Mouse (Mus musculus): Measurements from ENCODE around the gene Fbp2. TPM values are rescaled to one million over a fixed set of nuclear protein-coding genes. Genes with fewer than 3 reads are reported as not detected.

Gene Fbp2
- total and polyA plus RNA-seq, 2 experiments from 2014 or later, result 9.6 to 11.1 TPM

- DNase-seq (ENCODE audit: low spot score) (no peak), ATAC-seq (ENCODE audit: insufficient read depth, low read depth) (no peak)
- TF ChIP-seq EP300 (IDR thresholded peaks at IDR 0.05; ENCODE audit: low read depth) (no peak), CTCF (IDR thresholded peaks at IDR 0.05; ENCODE audit: low read depth) (no peak)
- Histone ChIP-seq H3K9ac (replicated peaks; ENCODE audit: low read depth, low read length) (no peak overlapping the region), H3K27me3 (ENCODE audit: control insufficient read depth, insufficient read depth, low read length) (peaks cover 15% of the 10 kb centered on the region), H3K4me1 (ENCODE audit: control insufficient read depth, insufficient read depth) (0 out of 2 replicates have a peak, but pooled peaks cover 2% of the 10 kb centered on the region), H3K27ac (ENCODE audit: low read depth) (no peak overlapping the region), H3K9me3 (replicated peaks; ENCODE audit: control insufficient read depth, low read length) (no peaks in the 10 kb centered on the region), H3K4me3 (ENCODE audit: low read depth, low read length) (no peak overlapping the region), H3K36me3 (replicated peaks; ENCODE audit: control insufficient read depth, insufficient read depth, low read length) (no peaks in the 10 kb centered on the region), H3K4me2 (ENCODE audit: low read depth, low read length) (no peak overlapping the region)
- 69% methylated on average over 2 of the region's 2 CpGs for WGBS
Observed at GRCm38 (mm10) chr13:62883436-62883835, 25.2 kb upstream of the Fbp2 start.

GRCm38 (mm10) chr13:62882856-62883255 lies 24.6 kb upstream of the Fbp2 start:
- H3K27me3 ChIP-seq (ENCODE audit: control insufficient read depth, insufficient read depth, low read length), result peaks cover 9% of the 10 kb centered on the region; the same call in 1 of the 2 replicates
- ATAC-seq (ENCODE audit: insufficient read depth, low read depth), result no peak

GRCm38 (mm10) chr13:62881336-62881735 lies 23.1 kb upstream of the Fbp2 start:
- DNase-seq (ENCODE audit: low spot score) (no peak), ATAC-seq (ENCODE audit: insufficient read depth, low read depth) (no peak)
- no peaks in the 10 kb centered on the region for H3K9me3 ChIP-seq (replicated peaks; ENCODE audit: control insufficient read depth, low read length)
- H3K9ac ChIP-seq (replicated peaks; ENCODE audit: low read depth, low read length), result no peak overlapping the region
- H3K27me3 ChIP-seq (ENCODE audit: control insufficient read depth, insufficient read depth, low read length), result 0 out of 2 replicates have a peak, but pooled peaks cover 2% of the 10 kb centered on the region
- H3K36me3 ChIP-seq (replicated peaks; ENCODE audit: control insufficient read depth, insufficient read depth, low read length), result no peaks in the 10 kb centered on the region
- no peak overlapping the region for H3K4me3 ChIP-seq (ENCODE audit: low read depth, low read length)
- no peak overlapping the region for H3K4me2 ChIP-seq (ENCODE audit: low read depth, low read length)
- H3K27ac ChIP-seq (ENCODE audit: low read depth), result no peak overlapping the region
- WGBS, result 63% methylated on average over 9 of the region's 9 CpGs
- H3K4me1 ChIP-seq (ENCODE audit: control insufficient read depth, insufficient read depth), result no peaks in the 10 kb centered on the region
- TF ChIP-seq EP300 (IDR thresholded peaks at IDR 0.05; ENCODE audit: low read depth) (no peak), CTCF (IDR thresholded peaks at IDR 0.05; ENCODE audit: low read depth) (no peak)

More at GRCm38 (mm10) chr13:62882856-62883255, 24.6 kb upstream of the Fbp2 start:
- no peak overlapping the region for H3K9ac ChIP-seq (replicated peaks; ENCODE audit: low read depth, low read length)
- no peaks in the 10 kb centered on the region for H3K9me3 ChIP-seq (replicated peaks; ENCODE audit: control insufficient read depth, low read length)
- no peak overlapping the region for H3K27ac ChIP-seq (ENCODE audit: low read depth)
- no peak overlapping the region for H3K4me2 ChIP-seq (ENCODE audit: low read depth, low read length)
- 74% methylated on average over 5 of the region's 5 CpGs for WGBS
- H3K4me1 ChIP-seq (ENCODE audit: control insufficient read depth, insufficient read depth), result no peaks in the 10 kb centered on the region
- no peaks in the 10 kb centered on the region for H3K36me3 ChIP-seq (replicated peaks; ENCODE audit: control insufficient read depth, insufficient read depth, low read length)
- no peak overlapping the region for H3K4me3 ChIP-seq (ENCODE audit: low read depth, low read length)
- TF ChIP-seq EP300 (IDR thresholded peaks at IDR 0.05; ENCODE audit: low read depth) (no peak), CTCF (IDR thresholded peaks at IDR 0.05; ENCODE audit: low read depth) (no peak)
- no peak for DNase-seq (ENCODE audit: low spot score)

GRCm38 (mm10) chr13:62879831-62880615 lies 21.8 kb upstream of the Fbp2 start:
- no peaks in the 10 kb centered on the region for H3K36me3 ChIP-seq (replicated peaks; ENCODE audit: control insufficient read depth, insufficient read depth, low read length)
- WGBS, result 45% methylated on average over 8 of the region's 8 CpGs
- no peak overlapping the region for H3K9ac ChIP-seq (replicated peaks; ENCODE audit: low read depth, low read length)
- H3K4me2 ChIP-seq (ENCODE audit: low read depth, low read length), result no peak overlapping the region
- peak overlapping the region; percentile 65 for H3K27ac ChIP-seq (ENCODE audit: low read depth)
- DNase-seq (ENCODE audit: low spot score), result peak; percentile 30
- no peaks in the 10 kb centered on the region for H3K9me3 ChIP-seq (replicated peaks; ENCODE audit: control insufficient read depth, low read length)
- TF ChIP-seq CTCF (IDR thresholded peaks at IDR 0.05; ENCODE audit: low read depth) (no peak), EP300 (IDR thresholded peaks at IDR 0.05; ENCODE audit: low read depth) (no peak)
- peak; percentile 19; the same call in 1 of the 2 replicates for ATAC-seq (ENCODE audit: insufficient read depth, low read depth)
- no peaks in the 10 kb centered on the region for H3K27me3 ChIP-seq (ENCODE audit: control insufficient read depth, insufficient read depth, low read length)
- H3K4me3 ChIP-seq (ENCODE audit: low read depth, low read length), result no peak overlapping the region
- H3K4me1 ChIP-seq (ENCODE audit: control insufficient read depth, insufficient read depth), result no peaks in the 10 kb centered on the region

GRCm38 (mm10) chr13:62879411-62879810 lies 21.2 kb upstream of the Fbp2 start:
- H3K36me3 ChIP-seq (replicated peaks; ENCODE audit: control insufficient read depth, insufficient read depth, low read length), result no peaks in the 10 kb centered on the region
- DNase-seq (ENCODE audit: low spot score) (no peak), ATAC-seq (ENCODE audit: insufficient read depth, low read depth) (no peak)
- H3K27ac ChIP-seq (ENCODE audit: low read depth), result peak overlapping the region; percentile 65
- H3K4me3 ChIP-seq (ENCODE audit: low read depth, low read length), result no peak overlapping the region
- TF ChIP-seq EP300 (IDR thresholded peaks at IDR 0.05; ENCODE audit: low read depth) (no peak), CTCF (IDR thresholded peaks at IDR 0.05; ENCODE audit: low read depth) (no peak)
- H3K4me2 ChIP-seq (ENCODE audit: low read depth, low read length), result no peak overlapping the region
- H3K9me3 ChIP-seq (replicated peaks; ENCODE audit: control insufficient read depth, low read length), result no peaks in the 10 kb centered on the region
- no peaks in the 10 kb centered on the region for H3K27me3 ChIP-seq (ENCODE audit: control insufficient read depth, insufficient read depth, low read length)
- H3K4me1 ChIP-seq (ENCODE audit: control insufficient read depth, insufficient read depth), result no peaks in the 10 kb centered on the region
- no peak overlapping the region for H3K9ac ChIP-seq (replicated peaks; ENCODE audit: low read depth, low read length)
- 42% methylated on average over 6 of the region's 6 CpGs for WGBS

Measured in heart, postnatal 0 days (tissue).